Mouse (Mus musculus): ENCODE measurements at regions not wholly inside any gene's neighbourhood (a gene's known extent, or its start where the extent isn't known, plus 50 kb on each side); places are given as distances from the start of the nearest gene placed in this dataset.

DNA sequence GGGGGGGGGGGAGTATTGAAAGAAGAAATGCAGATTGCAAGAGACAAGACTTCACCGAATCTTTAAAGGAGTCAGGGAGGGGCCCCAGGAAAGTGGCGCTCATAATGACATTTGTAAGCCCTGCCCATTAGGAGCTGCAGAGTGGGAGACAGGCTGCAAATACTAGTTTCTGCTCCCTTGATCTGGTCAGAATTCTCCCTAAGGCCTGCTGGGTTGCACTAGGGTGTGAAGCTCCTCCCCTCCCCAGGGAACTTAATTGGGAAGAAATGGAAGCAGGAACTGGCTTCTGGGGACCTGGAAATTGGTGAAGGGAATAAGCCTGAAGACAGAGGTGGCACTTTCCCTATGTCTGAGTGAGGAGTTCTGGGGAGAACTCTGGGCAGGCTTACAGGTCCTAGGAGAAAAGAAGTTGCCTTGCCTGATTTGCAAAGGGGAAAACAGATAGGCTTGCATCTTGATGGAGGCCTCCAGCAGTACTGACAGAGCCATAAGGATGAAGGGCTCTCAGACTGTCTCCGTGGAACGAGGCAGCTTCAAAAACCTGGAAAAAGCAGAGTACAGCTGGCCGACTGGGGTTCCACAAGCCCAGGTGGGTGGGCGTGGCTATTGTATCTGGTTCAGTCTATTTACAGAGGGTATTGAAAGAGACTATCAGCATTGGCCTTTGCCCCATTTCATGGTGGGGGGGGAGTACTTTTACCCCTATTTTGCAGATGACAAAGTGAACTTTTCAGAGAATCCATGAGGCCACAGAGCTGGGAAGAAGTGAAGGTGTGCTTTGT lies 125.7 kb downstream of the Plpp3 start:
- Histone ChIP-seq H3K4me3 (replicated peaks; ENCODE audit: low read length) (no peak overlapping the region), H3K9me3 (ENCODE audit: control insufficient read depth, low read length) (no peaks in the 10 kb centered on the region), H3K27ac (replicated peaks; ENCODE audit: low read depth, low read length) (no peak overlapping the region), H3K4me1 (ENCODE audit: control insufficient read depth, insufficient read depth, low read length) (peaks cover 7% of the 10 kb centered on the region), H3K27me3 (ENCODE audit: control insufficient read depth, insufficient read depth, low read length) (no peaks in the 10 kb centered on the region), H3K4me2 (replicated peaks; ENCODE audit: low read depth, low read length, severe bottlenecking) (no peak overlapping the region), H3K9ac (ENCODE audit: low read depth, low read length, severe bottlenecking) (no peak overlapping the region), H3K36me3 (ENCODE audit: control insufficient read depth, insufficient read depth, low read length) (no peaks in the 10 kb centered on the region)
- WGBS, result 21% methylated on average over 6 of the region's 6 CpGs
- no peak for ATAC-seq (ENCODE audit: low FRiP score, low read depth)
- no peak for TF ChIP-seq POLR2A (IDR thresholded peaks at IDR 0.05; ENCODE audit: borderline replicate concordance, extremely low read depth, insufficient read depth, insufficient read length)
- DNase-seq (ENCODE audit: low spot score), result no peak

GRCm38 (mm10) chr4:105285431-105286013 lies 128.4 kb downstream of the Plpp3 start:
- Histone ChIP-seq H3K36me3 (ENCODE audit: control insufficient read depth, insufficient read depth, low read length) (no peaks in the 10 kb centered on the region), H3K9ac (ENCODE audit: low read depth, low read length, severe bottlenecking) (no peak overlapping the region), H3K27ac (replicated peaks; ENCODE audit: low read depth, low read length) (no peak overlapping the region), H3K9me3 (ENCODE audit: control insufficient read depth, low read length) (no peaks in the 10 kb centered on the region), H3K27me3 (ENCODE audit: control insufficient read depth, insufficient read depth, low read length) (no peaks in the 10 kb centered on the region), H3K4me3 (replicated peaks; ENCODE audit: low read length) (no peak overlapping the region), H3K4me2 (replicated peaks; ENCODE audit: low read depth, low read length, severe bottlenecking) (no peak overlapping the region), H3K4me1 (ENCODE audit: control insufficient read depth, insufficient read depth, low read length) (peaks cover 7% of the 10 kb centered on the region)
- no peak for DNase-seq (ENCODE audit: low spot score)
- TF ChIP-seq POLR2A (IDR thresholded peaks at IDR 0.05; ENCODE audit: borderline replicate concordance, extremely low read depth, insufficient read depth, insufficient read length), result no peak
- WGBS, result 93% methylated on average over 5 of the region's 5 CpGs
- no peak for ATAC-seq (ENCODE audit: low FRiP score, low read depth)

GRCm38 (mm10) chr4:105286299-105286698 lies 129.2 kb downstream of the Plpp3 start:
- no peaks in the 10 kb centered on the region for H3K9me3 ChIP-seq (ENCODE audit: control insufficient read depth, low read length)
- no peaks in the 10 kb centered on the region for H3K36me3 ChIP-seq (ENCODE audit: control insufficient read depth, insufficient read depth, low read length)
- H3K27ac ChIP-seq (replicated peaks; ENCODE audit: low read depth, low read length), result no peak overlapping the region
- ATAC-seq (ENCODE audit: low FRiP score, low read depth) (no peak), DNase-seq (ENCODE audit: low spot score) (no peak)
- no peak overlapping the region for H3K9ac ChIP-seq (ENCODE audit: low read depth, low read length, severe bottlenecking)
- H3K4me1 ChIP-seq (ENCODE audit: control insufficient read depth, insufficient read depth, low read length), result peaks cover 11% of the 10 kb centered on the region
- 72% methylated on average over 6 of the region's 6 CpGs for WGBS
- H3K4me2 ChIP-seq (replicated peaks; ENCODE audit: low read depth, low read length, severe bottlenecking), result no peak overlapping the region
- no peak for TF ChIP-seq POLR2A (IDR thresholded peaks at IDR 0.05; ENCODE audit: borderline replicate concordance, extremely low read depth, insufficient read depth, insufficient read length)
- no peak overlapping the region for H3K4me3 ChIP-seq (replicated peaks; ENCODE audit: low read length)
- H3K27me3 ChIP-seq (ENCODE audit: control insufficient read depth, insufficient read depth, low read length), result no peaks in the 10 kb centered on the region

- TF ChIP-seq POLR2A (IDR thresholded peaks at IDR 0.05; ENCODE audit: borderline replicate concordance, extremely low read depth, insufficient read depth, insufficient read length), result no peak
- H3K4me1 ChIP-seq (ENCODE audit: control insufficient read depth, insufficient read depth, low read length), result peaks cover 13% of the 10 kb centered on the region
- WGBS, result 83% methylated on average over 10 of the region's 10 CpGs
- H3K4me2 ChIP-seq (replicated peaks; ENCODE audit: low read depth, low read length, severe bottlenecking), result no peak overlapping the region
- H3K4me3 ChIP-seq (replicated peaks; ENCODE audit: low read length), result no peak overlapping the region
- no peak overlapping the region for H3K9ac ChIP-seq (ENCODE audit: low read depth, low read length, severe bottlenecking)
- DNase-seq (ENCODE audit: low spot score), result no peak
- H3K36me3 ChIP-seq (ENCODE audit: control insufficient read depth, insufficient read depth, low read length), result no peaks in the 10 kb centered on the region
- H3K27me3 ChIP-seq (ENCODE audit: control insufficient read depth, insufficient read depth, low read length), result no peaks in the 10 kb centered on the region
- ATAC-seq (ENCODE audit: low FRiP score, low read depth), result no peak
- no peak overlapping the region for H3K27ac ChIP-seq (replicated peaks; ENCODE audit: low read depth, low read length)
- no peaks in the 10 kb centered on the region for H3K9me3 ChIP-seq (ENCODE audit: control insufficient read depth, low read length)
Observed at GRCm38 (mm10) chr4:105286809-105287208, 129.7 kb downstream of the Plpp3 start.

GRCm38 (mm10) chr4:105287419-105287818 lies 130.3 kb downstream of the Plpp3 start:
- H3K27me3 ChIP-seq (ENCODE audit: control insufficient read depth, insufficient read depth, low read length), result no peaks in the 10 kb centered on the region
- peaks cover 11% of the 10 kb centered on the region for H3K4me1 ChIP-seq (ENCODE audit: control insufficient read depth, insufficient read depth, low read length)
- no peak overlapping the region for H3K9ac ChIP-seq (ENCODE audit: low read depth, low read length, severe bottlenecking)
- no peak overlapping the region for H3K4me3 ChIP-seq (replicated peaks; ENCODE audit: low read length)
- no peak overlapping the region for H3K4me2 ChIP-seq (replicated peaks; ENCODE audit: low read depth, low read length, severe bottlenecking)
- H3K27ac ChIP-seq (replicated peaks; ENCODE audit: low read depth, low read length), result no peak overlapping the region
- 62% methylated on average over 7 of the region's 7 CpGs for WGBS
- no peak for ATAC-seq (ENCODE audit: low FRiP score, low read depth)
- no peaks in the 10 kb centered on the region for H3K36me3 ChIP-seq (ENCODE audit: control insufficient read depth, insufficient read depth, low read length)
- no peaks in the 10 kb centered on the region for H3K9me3 ChIP-seq (ENCODE audit: control insufficient read depth, low read length)
- TF ChIP-seq POLR2A (IDR thresholded peaks at IDR 0.05; ENCODE audit: borderline replicate concordance, extremely low read depth, insufficient read depth, insufficient read length), result no peak
- no peak for DNase-seq (ENCODE audit: low spot score)

Measured in limb, embryonic 14.5 days (tissue).